Mouse (Mus musculus) spleen, adult 2 months (tissue): ENCODE data around the gene Hist1h2af.

Experiments
- CTCF ChIP-seq: fragments of 200-500 bp; IDR thresholded peaks from 2 replicates; pipeline ENCODE4 v1.5.1; 2011; ENCODE audit warnings: mild to moderate bottlenecking, inconsistent platforms; ENCODE audit not compliant: insufficient read depth, insufficient read length, insufficient replicate concordance; ENCODE audit errors: extremely low read depth
- POLR2A ChIP-seq: fragments of 200-500 bp; IDR thresholded peaks from 2 replicates; pipeline ENCODE4 v1.6.1; 2011; ENCODE audit warnings: low read depth, low read length, inconsistent platforms

DNA sequence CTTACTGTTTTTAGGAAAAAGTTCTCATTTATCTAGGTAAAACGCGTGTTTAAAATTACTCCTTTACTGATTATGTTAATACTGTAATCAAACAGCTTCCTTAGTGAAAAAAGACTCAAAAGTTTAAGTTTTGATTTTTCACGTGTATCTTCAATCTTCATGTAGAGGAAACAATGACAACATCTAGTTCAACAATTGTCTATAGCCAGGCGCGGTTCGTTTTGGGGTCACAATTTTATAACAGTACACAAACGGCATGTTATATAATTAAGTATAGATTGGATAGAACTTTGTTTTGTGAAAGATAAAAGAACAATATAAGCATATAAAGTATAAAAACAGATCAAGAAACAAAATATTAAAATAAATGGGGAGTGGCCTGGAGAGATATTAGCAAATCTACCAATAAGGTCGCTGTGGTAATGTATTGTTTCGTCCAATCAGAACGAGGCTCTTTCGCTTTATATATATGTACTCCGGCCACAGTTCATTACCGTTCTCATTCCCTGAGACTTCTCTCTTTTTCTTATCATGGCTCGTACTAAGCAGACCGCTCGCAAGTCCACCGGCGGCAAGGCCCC, 41.7 kb downstream of the Hist1h2af start, which contains the start of gene Hist1h3d:
- TF ChIP-seq CTCF, result no peak
- TF ChIP-seq POLR2A, result peak; percentile 27; the same call in 1 of the 2 replicates
